Mouse (Mus musculus): Measurements from ENCODE around the gene Trim65.

- TF ChIP-seq EP300 (optimal IDR thresholded peaks at IDR 0.05) (no peak), CTCF (IDR thresholded peaks at IDR 0.05; ENCODE audit: low read depth) (peak; percentile 41)
Measured at GRCm38 (mm10) chr11:116109441-116110081, 21.4 kb downstream of the Trim65 start.

All from stomach, postnatal 0 days (tissue).